Mouse (Mus musculus): ENCODE data around the gene Hdac7. TPM values are rescaled to one million over a fixed set of nuclear protein-coding genes. Genes with fewer than 3 reads are reported as not detected.
A peak's percentile ranks its signal among the peaks of the same experiment; 100 is the strongest.

Gene Hdac7
- polyA plus RNA-seq, 1 experiment from 2014 or later: 25.4 TPM

- Histone ChIP-seq H3K27ac (replicated peaks; ENCODE audit: low read depth, low read length) (no peak overlapping the region), H3K9me3 (ENCODE audit: control insufficient read depth, low read length) (no peaks in the 10 kb centered on the region), H3K9ac (ENCODE audit: low read length) (no peak overlapping the region), H3K27me3 (ENCODE audit: control insufficient read depth, insufficient read depth, low read length) (no peaks in the 10 kb centered on the region), H3K4me2 (ENCODE audit: low read depth, severe bottlenecking) (no peak overlapping the region), H3K4me1 (ENCODE audit: control insufficient read depth, insufficient read depth, low read length) (peaks cover 6% of the 10 kb centered on the region), H3K36me3 (ENCODE audit: control insufficient read depth, insufficient read depth, low read length) (peaks cover 2% of the 10 kb centered on the region; the same call in 1 of the 2 replicates), H3K4me3 (ENCODE audit: low read depth, low read length) (no peak overlapping the region)
- DNase-seq (ENCODE audit: low spot score) (no peak), ATAC-seq (ENCODE audit: insufficient number of reproducible peaks, low FRiP score, low TSS enrichment, low read depth) (no peak)
- 53% methylated on average over 10 of the region's 10 CpGs for WGBS
Observed at GRCm38 (mm10) chr15:97748309-97748708, 96.0 kb downstream of the Hdac7 start.

GRCm38 (mm10) chr15:97747486-97747885 lies 96.8 kb downstream of the Hdac7 start:
- H3K9ac ChIP-seq (ENCODE audit: low read length): no peak overlapping the region
- peaks cover 6% of the 10 kb centered on the region for H3K4me1 ChIP-seq (ENCODE audit: control insufficient read depth, insufficient read depth, low read length)
- H3K9me3 ChIP-seq (ENCODE audit: control insufficient read depth, low read length): no peaks in the 10 kb centered on the region
- H3K27ac ChIP-seq (replicated peaks; ENCODE audit: low read depth, low read length): no peak overlapping the region
- no peaks in the 10 kb centered on the region for H3K27me3 ChIP-seq (ENCODE audit: control insufficient read depth, insufficient read depth, low read length)
- 90% methylated on average over 4 of the region's 4 CpGs for WGBS
- no peak for ATAC-seq (ENCODE audit: insufficient number of reproducible peaks, low FRiP score, low TSS enrichment, low read depth)
- H3K36me3 ChIP-seq (ENCODE audit: control insufficient read depth, insufficient read depth, low read length): peaks cover 2% of the 10 kb centered on the region; the same call in 1 of the 2 replicates
- H3K4me2 ChIP-seq (ENCODE audit: low read depth, severe bottlenecking): no peak overlapping the region
- no peak overlapping the region for H3K4me3 ChIP-seq (ENCODE audit: low read depth, low read length)
- DNase-seq (ENCODE audit: low spot score): no peak

- no peaks in the 10 kb centered on the region for H3K9me3 ChIP-seq (ENCODE audit: control insufficient read depth, low read length)
- H3K9ac ChIP-seq (ENCODE audit: low read length): no peak overlapping the region
- no peak overlapping the region for H3K4me3 ChIP-seq (ENCODE audit: low read depth, low read length)
- no peaks in the 10 kb centered on the region for H3K27me3 ChIP-seq (ENCODE audit: control insufficient read depth, insufficient read depth, low read length)
- peaks cover 6% of the 10 kb centered on the region for H3K4me1 ChIP-seq (ENCODE audit: control insufficient read depth, insufficient read depth, low read length)
- H3K4me2 ChIP-seq (ENCODE audit: low read depth, severe bottlenecking): no peak overlapping the region
- ATAC-seq (ENCODE audit: insufficient number of reproducible peaks, low FRiP score, low TSS enrichment, low read depth): no peak
- 94% methylated on average over 24 of the region's 24 CpGs for WGBS
- no peak for DNase-seq (ENCODE audit: low spot score)
- no peak overlapping the region for H3K27ac ChIP-seq (replicated peaks; ENCODE audit: low read depth, low read length)
- H3K36me3 ChIP-seq (ENCODE audit: control insufficient read depth, insufficient read depth, low read length): peaks cover 2% of the 10 kb centered on the region; the same call in 1 of the 2 replicates
Observed at GRCm38 (mm10) chr15:97746748-97747147, 97.6 kb downstream of the Hdac7 start.

GRCm38 (mm10) chr15:97746278-97746677 lies 98.0 kb downstream of the Hdac7 start:
- no peak overlapping the region for H3K4me2 ChIP-seq (ENCODE audit: low read depth, severe bottlenecking)
- no peak overlapping the region for H3K4me3 ChIP-seq (ENCODE audit: low read depth, low read length)
- WGBS: 91% methylated on average over 10 of the region's 10 CpGs
- no peaks in the 10 kb centered on the region for H3K27me3 ChIP-seq (ENCODE audit: control insufficient read depth, insufficient read depth, low read length)
- H3K9ac ChIP-seq (ENCODE audit: low read length): no peak overlapping the region
- H3K9me3 ChIP-seq (ENCODE audit: control insufficient read depth, low read length): no peaks in the 10 kb centered on the region
- no peak overlapping the region for H3K27ac ChIP-seq (replicated peaks; ENCODE audit: low read depth, low read length)
- peaks cover 6% of the 10 kb centered on the region for H3K4me1 ChIP-seq (ENCODE audit: control insufficient read depth, insufficient read depth, low read length)
- DNase-seq (ENCODE audit: low spot score): no peak
- peaks cover 2% of the 10 kb centered on the region; the same call in 1 of the 2 replicates for H3K36me3 ChIP-seq (ENCODE audit: control insufficient read depth, insufficient read depth, low read length)
- ATAC-seq (ENCODE audit: insufficient number of reproducible peaks, low FRiP score, low TSS enrichment, low read depth): no peak

- H3K9me3 ChIP-seq (ENCODE audit: control insufficient read depth, low read length): no peaks in the 10 kb centered on the region
- peaks cover 2% of the 10 kb centered on the region for H3K4me1 ChIP-seq (ENCODE audit: control insufficient read depth, insufficient read depth, low read length)
- H3K9ac ChIP-seq (ENCODE audit: low read length): no peak overlapping the region
- no peaks in the 10 kb centered on the region for H3K27me3 ChIP-seq (ENCODE audit: control insufficient read depth, insufficient read depth, low read length)
- H3K27ac ChIP-seq (replicated peaks; ENCODE audit: low read depth, low read length): no peak overlapping the region
- ATAC-seq (ENCODE audit: insufficient number of reproducible peaks, low FRiP score, low TSS enrichment, low read depth): peak; percentile 15; the same call in 1 of the 2 replicates
- H3K36me3 ChIP-seq (ENCODE audit: control insufficient read depth, insufficient read depth, low read length): peaks cover 2% of the 10 kb centered on the region; the same call in 1 of the 2 replicates
- H3K4me2 ChIP-seq (ENCODE audit: low read depth, severe bottlenecking): no peak overlapping the region
- no peak for DNase-seq (ENCODE audit: low spot score)
- no peak overlapping the region for H3K4me3 ChIP-seq (ENCODE audit: low read depth, low read length)
- 76% methylated on average over 10 of the region's 10 CpGs for WGBS
Observed at GRCm38 (mm10) chr15:97745331-97745730, 99.0 kb downstream of the Hdac7 start.

- no peak overlapping the region for H3K4me3 ChIP-seq (ENCODE audit: low read depth, low read length)
- peaks cover 2% of the 10 kb centered on the region; the same call in 1 of the 2 replicates for H3K36me3 ChIP-seq (ENCODE audit: control insufficient read depth, insufficient read depth, low read length)
- no peak overlapping the region for H3K27ac ChIP-seq (replicated peaks; ENCODE audit: low read depth, low read length)
- H3K4me1 ChIP-seq (ENCODE audit: control insufficient read depth, insufficient read depth, low read length): no peaks in the 10 kb centered on the region; the same call in 1 of the 2 replicates
- no peak for DNase-seq (ENCODE audit: low spot score)
- no peak for ATAC-seq (ENCODE audit: insufficient number of reproducible peaks, low FRiP score, low TSS enrichment, low read depth)
- WGBS: 86% methylated on average over 10 of the region's 10 CpGs
- no peak overlapping the region for H3K9ac ChIP-seq (ENCODE audit: low read length)
- no peaks in the 10 kb centered on the region for H3K9me3 ChIP-seq (ENCODE audit: control insufficient read depth, low read length)
- no peaks in the 10 kb centered on the region for H3K27me3 ChIP-seq (ENCODE audit: control insufficient read depth, insufficient read depth, low read length)
- no peak overlapping the region for H3K4me2 ChIP-seq (ENCODE audit: low read depth, severe bottlenecking)
Observed at GRCm38 (mm10) chr15:97744930-97745329, 99.4 kb downstream of the Hdac7 start.

- H3K9ac ChIP-seq (ENCODE audit: low read length): no peak overlapping the region
- H3K27ac ChIP-seq (replicated peaks; ENCODE audit: low read depth, low read length): no peak overlapping the region
- peaks cover 2% of the 10 kb centered on the region; the same call in 1 of the 2 replicates for H3K36me3 ChIP-seq (ENCODE audit: control insufficient read depth, insufficient read depth, low read length)
- H3K4me1 ChIP-seq (ENCODE audit: control insufficient read depth, insufficient read depth, low read length): no peaks in the 10 kb centered on the region; the same call in 1 of the 2 replicates
- H3K9me3 ChIP-seq (ENCODE audit: control insufficient read depth, low read length): no peaks in the 10 kb centered on the region
- no peak for DNase-seq (ENCODE audit: low spot score)
- H3K4me3 ChIP-seq (ENCODE audit: low read depth, low read length): no peak overlapping the region
- ATAC-seq (ENCODE audit: insufficient number of reproducible peaks, low FRiP score, low TSS enrichment, low read depth): no peak
- H3K27me3 ChIP-seq (ENCODE audit: control insufficient read depth, insufficient read depth, low read length): no peaks in the 10 kb centered on the region
- no peak overlapping the region for H3K4me2 ChIP-seq (ENCODE audit: low read depth, severe bottlenecking)
- 69% methylated on average over 12 of the region's 12 CpGs for WGBS
Observed at GRCm38 (mm10) chr15:97743961-97744525, 100.3 kb downstream of the Hdac7 start.

GRCm38 (mm10) chr15:97743210-97743609 lies 101.1 kb downstream of the Hdac7 start:
- WGBS: 81% methylated on average over 5 of the region's 5 CpGs
- Histone ChIP-seq H3K4me3 (ENCODE audit: low read depth, low read length) (no peak overlapping the region), H3K4me2 (ENCODE audit: low read depth, severe bottlenecking) (no peak overlapping the region), H3K9ac (ENCODE audit: low read length) (no peak overlapping the region), H3K9me3 (ENCODE audit: control insufficient read depth, low read length) (no peaks in the 10 kb centered on the region), H3K36me3 (ENCODE audit: control insufficient read depth, insufficient read depth, low read length) (peaks cover 2% of the 10 kb centered on the region; the same call in 1 of the 2 replicates), H3K4me1 (ENCODE audit: control insufficient read depth, insufficient read depth, low read length) (no peaks in the 10 kb centered on the region; the same call in 1 of the 2 replicates), H3K27ac (replicated peaks; ENCODE audit: low read depth, low read length) (no peak overlapping the region), H3K27me3 (ENCODE audit: control insufficient read depth, insufficient read depth, low read length) (no peaks in the 10 kb centered on the region)
- DNase-seq (ENCODE audit: low spot score) (no peak), ATAC-seq (ENCODE audit: insufficient number of reproducible peaks, low FRiP score, low TSS enrichment, low read depth) (no peak)

Measured in limb, embryonic 11.5 days (tissue).